Mouse (Mus musculus) mouse embryonic stem cell (cell line): Measurements from ENCODE around the gene Slc25a12.

Experiments
- in situ Hi-C, 2 experiments: fragments of 300-500 bp; cut with MboI; formaldehyde crosslinking; loops; 1 replicate in 1 of 2; 3 replicates in 1 of 2; pipeline ENCODE4 v1.14.3; 2019 to 2020; ENCODE audit warnings: low sequenced_read_pairs in 2 of 2, low pct_unique_long_range_greater_than_20kb in 1 of 2, mixed read lengths in 1 of 2; ENCODE audit not compliant: unreplicated experiment in 1 of 2

The Slc25a12 gene

DNA sequence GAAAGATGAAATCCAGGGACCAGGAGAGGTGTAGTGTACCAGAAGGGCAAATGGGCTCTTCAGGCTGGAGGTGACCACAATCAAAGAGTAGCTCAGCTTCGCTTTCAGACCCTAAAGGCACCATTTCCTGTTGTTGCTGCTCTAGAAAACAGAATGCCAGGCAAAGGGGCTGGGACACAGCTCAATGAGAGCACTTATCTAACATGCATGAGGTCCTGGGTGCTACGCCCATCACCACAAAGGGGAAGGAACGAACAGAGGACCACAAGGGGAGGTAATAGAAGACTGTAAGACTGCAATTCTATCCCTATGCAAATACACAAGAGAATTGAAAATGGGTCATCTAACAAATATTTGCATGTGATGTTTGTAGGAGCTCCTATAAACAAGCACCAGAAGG, 46.1 kb downstream of the Slc25a12 start:
- in situ Hi-C loops: no loop called here

DNA sequence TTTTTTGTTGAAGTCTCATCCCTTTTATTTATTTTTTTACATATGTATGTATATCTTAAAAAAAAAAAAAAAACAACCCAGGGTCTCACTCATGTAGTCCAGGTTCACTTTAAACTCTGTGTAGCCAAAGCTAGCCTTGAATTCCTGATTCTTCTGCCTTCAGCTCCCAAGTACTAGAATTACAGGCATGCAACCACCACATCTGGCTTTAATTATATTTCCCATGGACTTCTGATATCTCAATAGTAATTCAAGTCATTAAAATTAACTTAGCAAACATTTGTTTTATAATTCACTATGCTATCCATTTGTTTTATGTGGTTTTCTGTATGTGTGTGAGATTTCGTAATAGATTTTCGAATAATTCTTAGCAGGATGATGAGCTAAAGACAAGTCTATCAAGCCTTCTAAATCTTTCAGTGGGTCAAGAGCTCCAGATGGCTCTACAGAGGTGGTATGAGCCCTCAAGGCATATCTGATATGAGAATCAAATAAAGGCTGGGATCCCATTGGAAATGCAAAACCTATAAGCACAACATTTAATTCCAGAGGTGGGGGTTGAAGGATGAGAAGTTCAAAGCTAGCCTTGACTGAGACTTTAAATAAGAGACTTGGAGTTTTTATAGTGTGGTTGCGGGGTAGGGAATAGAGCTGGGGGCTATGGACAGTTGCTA, 51.3 kb downstream of the Slc25a12 start:
- in situ Hi-C loops: no loop called here

DNA sequence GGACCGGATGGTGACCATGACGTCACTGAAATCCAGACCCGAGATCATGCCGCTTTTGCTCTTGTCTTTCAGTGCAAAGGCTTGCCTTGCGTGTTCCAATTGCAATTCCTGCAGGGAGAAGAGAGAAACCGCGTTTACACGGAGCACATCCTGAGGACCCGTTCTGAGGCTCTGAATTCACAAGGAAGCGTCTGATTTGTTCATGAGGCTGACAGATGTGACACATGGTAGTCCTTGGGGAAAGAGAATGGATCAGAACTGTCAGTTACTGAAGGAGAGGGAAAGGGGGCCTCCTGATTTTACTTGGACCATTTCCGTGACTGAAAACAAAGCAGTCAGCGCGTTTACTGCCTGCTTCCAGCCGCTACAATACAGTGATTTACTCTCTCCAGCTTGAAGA, 52.5 kb downstream of the Slc25a12 start:
- in situ Hi-C loops: no loop called here

DNA sequence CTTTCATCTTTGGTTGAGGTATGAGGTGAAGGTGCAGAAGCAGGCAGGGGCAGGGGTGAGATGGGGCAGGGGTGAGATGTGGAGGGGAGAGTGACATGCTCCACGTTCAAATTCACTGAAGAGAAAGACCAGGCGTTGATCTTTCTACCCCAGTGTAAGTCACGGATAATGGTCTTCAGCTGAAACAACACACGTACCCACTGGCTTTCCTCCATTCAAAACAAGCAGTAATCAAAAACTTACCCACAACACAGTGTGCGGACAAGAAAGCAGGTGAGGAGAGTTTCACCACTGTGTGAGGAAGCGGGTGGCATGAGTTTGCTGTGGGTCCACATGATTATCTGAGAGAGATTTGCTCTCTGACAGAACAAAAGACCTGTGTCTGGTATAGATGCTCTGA, 53.5 kb downstream of the Slc25a12 start:
- in situ Hi-C loops: no loop called here

DNA sequence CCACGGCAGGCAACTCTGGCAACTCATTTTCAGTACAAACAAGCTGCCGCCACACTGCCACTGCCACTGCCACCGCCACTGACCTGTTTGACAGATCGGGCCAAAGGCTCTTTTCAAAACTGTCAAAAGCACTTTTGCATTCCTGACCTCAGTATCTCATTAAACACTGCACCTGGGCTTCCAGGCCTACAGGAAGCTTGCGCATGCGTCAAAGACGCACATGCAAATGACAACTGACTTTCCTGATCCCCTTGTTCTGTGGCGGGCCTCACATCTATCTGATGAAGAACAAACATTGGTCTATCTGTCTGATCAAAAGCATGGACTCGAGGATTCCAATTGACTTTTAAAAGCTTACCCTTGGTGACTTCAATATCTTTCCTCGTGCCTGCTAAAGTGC, 55.5 kb downstream of the Slc25a12 start:
- in situ Hi-C loops: no loop called here

DNA sequence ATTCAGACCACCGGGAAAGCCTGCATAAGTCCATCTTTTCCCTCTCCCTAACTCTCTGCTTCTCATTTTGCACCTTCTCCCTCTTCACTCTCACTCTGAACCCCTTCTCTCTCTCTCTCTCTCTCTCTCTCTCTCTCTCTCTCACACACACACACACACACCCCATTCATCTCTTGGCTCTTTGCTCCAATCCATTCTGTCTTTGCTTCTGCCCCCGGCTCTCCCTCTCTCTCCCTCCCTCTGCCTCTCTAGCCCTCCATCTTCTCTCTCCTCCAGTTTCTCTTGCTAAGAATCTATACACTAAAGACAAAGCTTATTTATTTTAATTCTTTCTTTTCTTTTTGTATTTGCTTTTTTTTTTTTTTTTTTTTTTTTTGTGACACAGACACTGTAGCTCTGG, 57.8 kb downstream of the Slc25a12 start:
- in situ Hi-C loops: no loop called here

DNA sequence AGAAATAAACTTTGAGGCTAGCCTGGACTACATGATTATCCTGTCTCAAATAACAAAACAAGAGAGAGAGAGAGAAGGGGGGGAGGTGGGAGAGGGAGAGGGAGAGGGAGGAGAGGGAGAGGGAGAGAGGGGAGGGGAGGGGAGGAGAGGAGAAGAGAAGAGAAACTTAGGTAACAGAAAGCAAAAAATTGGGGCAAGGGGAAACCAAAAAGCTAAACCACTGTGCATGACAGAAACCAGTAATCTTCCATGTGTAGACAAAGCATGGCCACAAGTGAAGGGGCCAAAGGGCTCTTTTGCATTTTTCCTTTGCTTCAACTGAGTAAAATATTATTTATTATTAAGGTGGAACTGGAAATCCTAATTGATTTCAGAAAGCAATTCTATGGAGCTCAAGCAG, 61.2 kb downstream of the Slc25a12 start:
- in situ Hi-C loops: no loop called here

DNA sequence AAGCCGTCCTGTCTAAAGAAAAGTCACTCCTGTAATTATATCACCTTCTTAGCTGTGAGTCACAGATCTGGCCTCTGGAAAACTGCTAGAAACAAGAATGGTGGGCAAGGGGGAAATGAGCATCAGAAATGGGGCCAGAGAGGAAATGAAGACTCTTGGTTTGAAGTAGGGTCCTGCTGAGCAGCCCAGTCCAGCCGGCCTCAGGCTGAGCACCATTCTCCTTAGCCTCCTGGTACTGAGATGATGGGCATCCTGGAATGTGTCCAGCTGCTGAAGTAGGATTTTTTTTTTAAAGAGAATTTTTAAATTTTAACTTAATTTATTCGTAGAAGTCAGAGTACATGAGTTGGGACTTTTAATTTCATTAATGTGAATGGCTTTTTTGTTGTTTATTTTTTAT, 62.7 kb downstream of the Slc25a12 start:
- in situ Hi-C loops: no loop called here

DNA sequence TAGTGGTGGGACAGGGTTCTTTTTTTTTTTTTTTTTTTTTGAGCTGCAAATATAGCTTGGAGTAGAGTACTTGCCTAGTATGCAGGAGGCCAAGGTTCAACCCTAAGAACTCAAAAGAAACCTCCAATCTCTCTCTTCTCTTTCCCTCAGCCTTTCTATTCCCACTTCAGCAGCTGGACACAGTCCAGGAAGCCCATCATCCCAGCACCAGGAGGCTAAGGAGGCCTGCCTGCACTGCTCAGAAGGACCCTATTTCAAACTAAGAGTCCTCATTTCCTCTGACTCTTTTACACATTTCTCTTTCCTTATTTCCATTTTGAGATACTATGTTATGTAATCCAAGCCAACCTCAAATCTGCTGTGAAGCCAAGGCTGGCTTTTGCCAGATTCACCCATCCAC, 64.3 kb downstream of the Slc25a12 start:
- in situ Hi-C loops: no loop called here

DNA sequence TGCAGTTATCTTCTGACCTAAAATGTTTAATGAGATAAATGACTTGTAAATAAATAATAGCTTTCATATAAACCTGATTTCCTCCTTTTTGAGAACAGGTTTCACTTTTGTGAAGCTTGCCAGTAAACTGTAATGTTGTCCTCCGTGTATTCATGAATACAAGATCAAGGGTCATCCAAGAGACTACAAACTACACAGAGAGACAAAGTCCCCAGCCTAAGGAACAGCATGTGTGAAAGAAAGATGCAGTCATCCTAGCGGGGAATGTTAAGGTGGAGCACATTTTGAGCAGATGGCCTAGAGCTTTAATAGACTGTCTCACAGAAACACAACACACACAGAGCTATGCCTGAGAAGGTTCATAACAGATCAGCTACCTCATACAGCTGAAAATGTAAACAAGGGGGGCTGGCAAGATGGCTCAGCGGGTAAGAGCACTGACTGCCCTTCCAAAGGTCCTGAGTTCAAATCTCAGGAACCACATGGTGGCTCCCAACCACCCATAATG, 65.3 kb downstream of the Slc25a12 start:
- in situ Hi-C loops: no loop called here

DNA sequence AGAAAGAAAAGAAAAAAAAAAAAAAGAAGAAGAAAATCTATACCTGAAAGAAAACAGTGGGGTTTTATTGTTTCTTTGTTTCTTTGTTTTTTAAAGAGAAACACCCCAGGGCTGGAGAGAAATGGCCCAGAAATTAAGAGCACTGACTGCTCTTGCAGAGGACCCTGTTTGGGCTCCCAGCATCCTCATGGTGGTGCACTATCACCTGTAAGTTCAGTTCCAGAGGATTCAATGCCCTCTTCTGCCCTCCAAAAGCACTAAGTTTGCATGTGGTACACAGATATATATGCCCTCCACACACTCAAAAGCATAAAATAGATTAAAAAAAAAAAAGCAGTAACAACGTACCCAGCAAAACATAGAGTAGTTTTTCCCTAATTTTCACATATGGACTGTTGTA, 68.8 kb downstream of the Slc25a12 start:
- in situ Hi-C loops: no loop called here

DNA sequence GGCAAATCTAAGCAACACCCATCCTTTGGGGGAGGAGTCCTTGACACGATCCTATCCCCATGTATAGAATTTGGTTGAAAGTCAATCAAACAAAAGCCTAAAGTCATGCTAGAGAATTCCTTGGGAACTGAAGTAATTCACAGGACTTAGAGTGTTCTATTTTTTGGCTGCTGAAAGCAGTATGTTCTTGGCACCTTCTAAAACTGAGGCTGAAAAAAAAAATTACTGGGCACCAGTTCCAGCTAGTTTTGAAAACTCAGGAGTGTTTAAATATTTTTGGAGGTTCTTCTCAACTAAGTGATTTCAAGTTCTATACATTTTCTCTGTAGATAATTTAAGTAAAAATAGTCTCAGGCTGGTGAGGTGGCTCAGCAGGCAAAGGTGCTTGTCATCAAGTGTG, 70.0 kb downstream of the Slc25a12 start:
- in situ Hi-C loops: no loop called here

DNA sequence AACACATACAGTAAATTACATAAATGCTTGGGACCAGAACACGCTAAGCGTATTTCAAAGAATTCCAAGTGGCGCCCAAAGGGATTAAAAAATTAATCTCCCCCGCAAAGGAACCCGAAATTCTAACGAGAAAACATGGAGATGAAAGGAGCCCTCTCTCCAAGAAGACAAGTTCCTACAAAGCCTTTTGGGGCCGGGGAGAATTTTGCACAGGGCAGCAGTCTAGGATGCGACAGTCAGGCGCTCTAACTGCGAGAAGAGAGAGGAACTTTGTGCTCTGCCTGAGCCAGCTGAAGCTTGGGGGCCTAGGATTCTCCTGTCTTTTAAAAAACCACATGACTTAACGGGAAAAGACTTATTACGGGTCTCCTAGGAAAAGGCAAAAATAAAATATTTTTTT, 71.7 kb downstream of the Slc25a12 start:
- in situ Hi-C loops: no loop called here

DNA sequence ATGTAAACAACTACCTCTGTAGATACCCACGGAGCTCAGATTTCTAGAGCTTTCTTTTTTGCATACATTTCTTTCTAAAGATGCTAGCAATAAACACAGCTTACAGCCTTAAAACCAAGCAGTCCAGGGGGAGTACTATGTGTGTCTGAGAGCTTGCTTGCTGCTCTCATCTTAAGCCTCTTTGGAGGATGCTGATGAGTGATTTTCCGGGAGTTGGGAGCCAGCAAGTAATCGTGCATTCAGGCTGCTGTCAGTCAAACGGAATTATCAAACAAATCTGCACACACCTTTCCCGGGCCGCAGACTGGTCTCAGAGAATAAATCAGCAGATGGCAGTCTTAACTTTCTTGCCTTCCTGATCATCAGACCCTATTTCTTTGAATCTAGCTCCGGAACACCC, 73.1 kb downstream of the Slc25a12 start:
- in situ Hi-C loops: no loop called here

DNA sequence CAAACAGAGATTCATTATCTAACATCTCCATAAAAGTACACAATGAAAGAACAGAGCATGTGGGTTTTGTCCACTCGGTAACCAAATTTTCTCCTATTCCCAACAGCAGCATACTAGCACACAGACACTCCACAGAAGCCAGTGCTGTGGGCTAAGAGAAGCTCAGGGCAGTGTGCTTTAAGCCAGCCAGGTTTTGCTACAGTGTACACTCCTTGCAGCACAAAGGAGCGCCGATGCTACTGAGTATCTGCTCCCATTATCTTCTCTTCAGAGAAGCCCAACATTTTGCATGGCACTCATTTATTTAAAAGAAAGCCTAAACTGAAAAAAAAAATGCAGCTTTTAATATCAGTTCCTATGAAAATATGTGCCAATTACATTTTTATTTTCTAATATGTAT, 73.6 kb downstream of the Slc25a12 start:
- in situ Hi-C loops: no loop called here

DNA sequence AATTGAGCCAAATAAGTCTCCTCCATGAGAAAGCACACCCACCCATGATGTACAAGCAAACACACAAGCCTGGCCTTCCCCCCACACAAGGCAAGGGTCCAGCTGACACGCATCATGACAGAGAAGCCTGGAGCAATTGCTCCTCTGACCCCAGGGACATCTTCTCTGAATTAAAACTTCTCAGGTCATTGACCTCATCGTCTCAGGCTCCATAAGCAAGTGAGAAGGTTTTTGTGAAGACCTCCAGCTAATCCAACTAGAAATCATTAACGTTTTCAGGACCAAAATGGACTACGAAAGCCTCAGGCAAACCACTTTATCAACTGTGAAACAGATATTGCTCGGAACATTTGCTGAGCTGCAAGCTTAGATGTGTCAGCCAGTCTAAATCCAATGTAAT, 76.0 kb downstream of the Slc25a12 start:
- in situ Hi-C loops: no loop called here

DNA sequence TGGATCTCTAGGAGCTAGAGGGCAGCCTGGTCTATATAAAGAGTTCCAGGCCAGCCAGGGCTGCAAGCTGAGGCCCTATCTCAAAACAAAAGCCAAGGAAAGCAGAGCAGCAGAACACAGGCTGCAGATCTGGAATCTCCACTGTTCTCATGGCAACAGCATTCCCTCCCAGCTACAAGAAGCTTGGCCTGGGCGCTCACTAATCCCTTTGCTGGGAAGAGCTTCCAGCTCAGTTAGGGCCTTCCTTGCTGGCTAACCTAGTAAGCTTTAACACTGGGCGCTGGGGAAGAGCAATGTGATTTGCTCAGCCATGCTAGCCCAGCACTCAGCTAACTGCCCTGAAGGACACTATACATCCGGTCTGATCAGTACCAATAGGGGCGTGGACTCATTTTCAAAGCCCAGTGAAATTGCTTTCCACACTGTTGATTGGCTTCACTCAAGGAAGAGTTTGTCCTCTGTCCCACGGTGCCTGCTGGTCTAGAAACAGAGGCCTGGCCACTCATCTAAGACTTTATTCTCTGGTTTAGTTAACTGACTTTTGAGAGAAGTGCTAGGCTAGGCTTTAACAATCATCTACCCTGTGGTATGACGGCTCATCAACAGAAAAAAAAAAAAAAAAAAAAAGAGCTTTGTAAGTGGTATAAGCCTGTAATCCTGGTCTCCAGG, 77.3 kb downstream of the Slc25a12 start:
- in situ Hi-C loops: no loop called here

DNA sequence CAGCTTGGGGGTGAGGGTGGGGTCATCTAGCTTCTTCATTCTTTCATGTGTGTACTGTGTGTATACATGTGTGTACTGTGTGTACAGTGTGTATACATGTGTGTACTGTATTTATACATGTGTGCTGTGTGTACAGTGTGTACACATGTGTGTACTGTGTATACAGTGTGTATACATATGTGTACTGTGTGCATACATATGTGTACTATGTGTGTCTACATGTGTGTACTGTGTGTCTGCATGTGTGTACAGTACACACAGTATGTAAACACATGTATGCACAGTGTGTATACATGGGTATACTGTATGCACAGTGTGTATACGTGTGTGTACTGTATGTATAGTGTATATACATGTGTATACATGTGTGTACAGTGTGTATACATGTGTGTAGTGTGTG, 85.6 kb downstream of the Slc25a12 start:
- in situ Hi-C loops: no loop called here

DNA sequence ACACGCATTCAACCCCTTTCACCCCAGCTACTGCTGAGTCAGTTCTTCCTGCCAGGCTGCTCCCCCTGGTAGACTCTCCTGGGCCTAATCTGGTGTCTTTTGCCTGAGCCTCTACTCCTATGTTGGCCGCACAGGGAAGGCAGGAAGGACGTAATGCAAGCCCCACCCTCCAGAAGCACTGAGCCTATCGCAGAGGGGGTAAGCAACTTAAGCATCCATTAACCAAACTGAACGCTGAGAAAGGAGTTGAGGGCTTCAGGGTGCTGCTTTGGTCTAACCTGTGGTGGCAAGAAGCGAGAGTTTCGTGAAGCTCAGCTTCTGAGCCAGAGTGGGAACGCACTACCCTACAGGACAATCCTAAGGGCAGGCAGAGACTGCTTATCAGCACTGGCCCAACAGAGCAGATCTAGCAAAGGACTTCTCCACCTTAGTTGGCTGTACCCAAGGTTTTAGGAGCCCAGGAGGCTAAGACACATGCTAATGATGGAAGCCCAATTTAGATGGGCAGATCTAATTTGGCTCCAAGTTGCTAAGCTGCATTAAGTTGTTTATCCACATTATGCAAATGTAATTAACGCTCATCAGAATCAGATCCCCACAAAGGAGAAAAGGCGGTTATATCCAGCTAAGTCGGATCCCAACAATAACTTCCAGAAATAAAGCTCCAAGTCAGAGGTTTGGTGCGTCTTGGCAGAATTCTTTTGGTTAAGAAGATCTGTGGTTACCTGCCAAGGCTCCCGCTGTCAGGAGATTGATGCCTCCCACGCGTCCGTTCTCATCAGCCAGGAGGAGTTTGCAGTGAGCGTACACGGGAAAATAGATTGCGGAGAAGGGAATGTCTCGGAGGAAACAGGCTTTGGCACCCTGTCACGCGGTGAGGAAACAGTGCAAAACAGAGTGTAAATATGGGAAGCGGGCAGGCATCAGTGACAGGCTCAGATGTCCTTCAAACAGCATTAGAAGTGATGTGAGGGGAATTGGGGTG, 88.5 kb downstream of the Slc25a12 start:
- in situ Hi-C loops: no loop called here
